Mouse (Mus musculus): Measurements from ENCODE around the gene Olfr1201. TPM values are rescaled to one million over a fixed set of nuclear protein-coding genes. Genes with fewer than 3 reads are reported as not detected.

Gene Olfr1201
- polyA plus RNA-seq (2015; fragmentation: Nextera tagmentation; extraction: Ambion mirVana), result not detected in 2 replicates

DNA sequence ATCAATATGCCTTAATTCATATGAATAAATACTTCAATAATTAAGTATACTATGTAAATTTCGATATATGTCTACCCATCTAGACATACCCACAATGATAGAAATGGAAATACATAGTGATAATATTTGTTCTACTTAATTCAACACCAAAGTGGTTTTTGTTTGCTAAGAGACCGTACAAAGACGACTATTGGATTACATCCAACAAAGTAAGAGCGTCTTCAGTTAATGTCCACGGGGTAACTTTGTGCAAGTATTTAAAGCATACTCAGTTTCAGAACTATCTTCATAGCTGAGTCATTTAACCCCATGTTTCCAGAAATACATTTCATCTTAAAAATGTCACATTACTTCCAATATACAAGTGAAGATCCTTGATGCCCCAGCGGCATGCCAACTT is at the start of gene Olfr1201:
TSS of gene Olfr1201 (plus strand) at position 301 of the 400 bp plus-strand sequence.

GRCm38 (mm10) chr2:88751270-88751669 is 41.6 kb upstream of the Olfr1201 start, which contains the start of gene Olfr1198:
Gene Olfr1198 (minus strand): TSS chr2:88751370.

GRCm38 (mm10) chr2:88760369-88760768 is 32.5 kb upstream of the Olfr1201 start, which contains the start of gene Olfr1199:
Gene Olfr1199 (minus strand): TSS chr2:88760469.

GRCm38 (mm10) chr2:88770388-88770787 is 22.4 kb upstream of the Olfr1201 start, which contains the start of gene Olfr1200:
Gene Olfr1200 (minus strand): TSS chr2:88770488.

GRCm38 (mm10) chr2:88814196-88814595 is 21.4 kb downstream of the Olfr1201 start, which contains the start of gene Olfr1202:
Gene Olfr1202 (plus strand): TSS chr2:88814496.

GRCm38 (mm10) chr2:88829437-88829836 is 36.6 kb downstream of the Olfr1201 start, which contains the start of gene Olfr1205:
Gene Olfr1205 (plus strand): TSS chr2:88829737.

Other genes with a start within 250 kb of the Olfr1201 start
- gene Olfr1188, start 236.1 kb upstream of the Olfr1201 start, polyA plus RNA-seq (2015; fragmentation: Nextera tagmentation; extraction: Ambion mirVana), result not detected in 2 replicates
- not detected in 2 replicates for gene Olfr1189, start 206.6 kb upstream of the Olfr1201 start, polyA plus RNA-seq (2015; fragmentation: Nextera tagmentation; extraction: Ambion mirVana)
- not detected in 2 replicates for gene Olfr1191-ps1, start 152.5 kb upstream of the Olfr1201 start, polyA plus RNA-seq (2015; fragmentation: Nextera tagmentation; extraction: Ambion mirVana)
- gene Olfr1192-ps1, start 144.5 kb upstream of the Olfr1201 start, polyA plus RNA-seq (2015; fragmentation: Nextera tagmentation; extraction: Ambion mirVana), result not detected in 2 replicates
- gene Olfr1193, start 117.4 kb upstream of the Olfr1201 start, polyA plus RNA-seq (2015; fragmentation: Nextera tagmentation; extraction: Ambion mirVana), result not detected in 2 replicates
- gene Olfr1195, start 103.8 kb upstream of the Olfr1201 start, polyA plus RNA-seq (2015; fragmentation: Nextera tagmentation; extraction: Ambion mirVana), result not detected in 2 replicates
- gene Olfr1196, start 88.4 kb upstream of the Olfr1201 start, polyA plus RNA-seq (2015; fragmentation: Nextera tagmentation; extraction: Ambion mirVana), result not detected in 2 replicates
- not detected in 2 replicates for gene Olfr1197, start 60.7 kb upstream of the Olfr1201 start, polyA plus RNA-seq (2015; fragmentation: Nextera tagmentation; extraction: Ambion mirVana)
- not detected in 2 replicates for gene Olfr1198, start 41.7 kb upstream of the Olfr1201 start, polyA plus RNA-seq (2015; fragmentation: Nextera tagmentation; extraction: Ambion mirVana)
- gene Olfr1199, start 32.6 kb upstream of the Olfr1201 start, polyA plus RNA-seq (2015; fragmentation: Nextera tagmentation; extraction: Ambion mirVana), result not detected in 2 replicates
- not detected in 2 replicates for gene Olfr1200, start 22.5 kb upstream of the Olfr1201 start, polyA plus RNA-seq (2015; fragmentation: Nextera tagmentation; extraction: Ambion mirVana)
- gene Olfr1202, start 21.5 kb downstream of the Olfr1201 start, polyA plus RNA-seq (2015; fragmentation: Nextera tagmentation; extraction: Ambion mirVana), result not detected in 2 replicates
- not detected in 2 replicates for gene Olfr1205, start 36.7 kb downstream of the Olfr1201 start, polyA plus RNA-seq (2015; fragmentation: Nextera tagmentation; extraction: Ambion mirVana)
- not detected in 2 replicates for gene Olfr1204, start 56.3 kb downstream of the Olfr1201 start, polyA plus RNA-seq (2015; fragmentation: Nextera tagmentation; extraction: Ambion mirVana)
- not detected in 2 replicates for gene Olfr1206, start 70.2 kb downstream of the Olfr1201 start, polyA plus RNA-seq (2015; fragmentation: Nextera tagmentation; extraction: Ambion mirVana)
- gene Olfr1208, start 109.3 kb downstream of the Olfr1201 start, polyA plus RNA-seq (2015; fragmentation: Nextera tagmentation; extraction: Ambion mirVana), result not detected in 2 replicates
- not detected in 2 replicates for gene Olfr1209, start 122.1 kb downstream of the Olfr1201 start, polyA plus RNA-seq (2015; fragmentation: Nextera tagmentation; extraction: Ambion mirVana)
- gene Olfr1211, start 145.1 kb downstream of the Olfr1201 start, polyA plus RNA-seq (2015; fragmentation: Nextera tagmentation; extraction: Ambion mirVana), result not detected in 2 replicates
- gene Olfr1212, start 160.9 kb downstream of the Olfr1201 start, polyA plus RNA-seq (2015; fragmentation: Nextera tagmentation; extraction: Ambion mirVana), result not detected in 2 replicates
- not detected in 2 replicates for gene Gm13762, start 187.2 kb downstream of the Olfr1201 start, polyA plus RNA-seq (2015; fragmentation: Nextera tagmentation; extraction: Ambion mirVana)
- not detected in 2 replicates for gene Olfr1214, start 199.6 kb downstream of the Olfr1201 start, polyA plus RNA-seq (2015; fragmentation: Nextera tagmentation; extraction: Ambion mirVana)
- gene Olfr1215, start 213.9 kb downstream of the Olfr1201 start, polyA plus RNA-seq (2015; fragmentation: Nextera tagmentation; extraction: Ambion mirVana), result not detected in 2 replicates
- gene Olfr1216, start 225.3 kb downstream of the Olfr1201 start, polyA plus RNA-seq (2015; fragmentation: Nextera tagmentation; extraction: Ambion mirVana), result not detected in 2 replicates
- gene Olfr1217, start 239.0 kb downstream of the Olfr1201 start, polyA plus RNA-seq (2015; fragmentation: Nextera tagmentation; extraction: Ambion mirVana), result not detected in 2 replicates